Mouse (Mus musculus): ENCODE measurements at regions not wholly inside any gene's neighbourhood (a gene's known extent, or its start where the extent isn't known, plus 50 kb on each side); places are given as distances from the start of the nearest gene placed in this dataset.

DNA sequence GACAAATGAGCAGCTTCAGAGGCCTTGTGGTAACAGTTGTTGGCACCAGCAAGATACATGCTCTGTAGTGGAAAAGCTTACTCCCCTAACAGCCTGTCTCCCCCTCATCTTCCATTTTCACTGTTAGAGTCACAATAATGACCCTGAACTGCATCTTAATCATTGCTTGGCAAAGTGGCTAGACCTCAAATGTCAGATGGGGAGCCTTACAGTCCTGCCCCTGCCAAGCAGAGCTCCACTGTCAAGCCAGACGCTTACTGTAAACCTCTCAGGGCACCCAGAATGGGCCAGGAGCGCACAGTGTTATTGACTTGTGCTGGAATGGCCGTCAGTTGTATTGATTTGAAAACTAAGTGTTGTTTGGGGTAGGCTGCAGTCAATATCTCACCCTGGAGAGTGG is 172.5 kb downstream of the Tex29 start:
- no peak for ATAC-seq
- no peak overlapping the region for H3K27ac ChIP-seq (ENCODE audit: low read length)
- no peaks in the 10 kb centered on the region for H3K4me1 ChIP-seq (ENCODE audit: control insufficient read depth, insufficient read depth, low read length)
- no peaks in the 10 kb centered on the region for H3K36me3 ChIP-seq (ENCODE audit: control insufficient read depth, insufficient read depth, low read length)
- H3K27me3 ChIP-seq (replicated peaks; ENCODE audit: control insufficient read depth, insufficient read depth, low read length): no peaks in the 10 kb centered on the region
- H3K9me3 ChIP-seq (ENCODE audit: control insufficient read depth, low read length): no peaks in the 10 kb centered on the region
- no peak overlapping the region for H3K4me2 ChIP-seq (ENCODE audit: low read depth, low read length)
- no peak overlapping the region for H3K4me3 ChIP-seq (ENCODE audit: low read length)
- 83% methylated on average over 3 of the region's 3 CpGs for WGBS
- H3K9ac ChIP-seq (ENCODE audit: low read depth, low read length): no peak overlapping the region

DNA sequence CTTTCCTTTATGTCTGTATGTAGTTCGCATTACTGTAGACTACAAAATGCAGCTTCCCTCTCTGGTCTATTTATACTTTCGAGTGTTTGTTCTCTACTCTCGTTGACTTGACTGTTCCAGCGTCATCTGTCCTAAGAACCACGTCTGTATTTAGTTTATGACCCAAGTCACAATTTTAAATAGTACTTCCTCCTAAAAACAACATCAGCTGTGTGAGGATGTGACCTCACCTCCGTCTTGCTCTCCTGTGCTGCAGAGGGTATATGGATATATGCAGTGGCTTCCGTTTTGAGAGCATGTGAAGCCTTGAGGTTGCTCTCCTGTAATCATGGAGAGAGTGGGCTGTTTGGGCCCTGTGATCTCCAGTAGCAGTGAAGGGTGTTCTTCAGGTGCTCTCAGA is 177.5 kb downstream of the Tex29 start:
- Histone ChIP-seq H3K4me3 (ENCODE audit: low read length) (no peak overlapping the region), H3K27ac (ENCODE audit: low read length) (no peak overlapping the region), H3K4me1 (ENCODE audit: control insufficient read depth, insufficient read depth, low read length) (no peaks in the 10 kb centered on the region), H3K4me2 (ENCODE audit: low read depth, low read length) (no peak overlapping the region), H3K27me3 (replicated peaks; ENCODE audit: control insufficient read depth, insufficient read depth, low read length) (no peaks in the 10 kb centered on the region; the same call in 1 of the 2 replicates), H3K36me3 (ENCODE audit: control insufficient read depth, insufficient read depth, low read length) (no peaks in the 10 kb centered on the region), H3K9ac (ENCODE audit: low read depth, low read length) (no peak overlapping the region), H3K9me3 (ENCODE audit: control insufficient read depth, low read length) (no peaks in the 10 kb centered on the region)
- 52% methylated on average over 7 of the region's 7 CpGs for WGBS
- no peak for ATAC-seq

DNA sequence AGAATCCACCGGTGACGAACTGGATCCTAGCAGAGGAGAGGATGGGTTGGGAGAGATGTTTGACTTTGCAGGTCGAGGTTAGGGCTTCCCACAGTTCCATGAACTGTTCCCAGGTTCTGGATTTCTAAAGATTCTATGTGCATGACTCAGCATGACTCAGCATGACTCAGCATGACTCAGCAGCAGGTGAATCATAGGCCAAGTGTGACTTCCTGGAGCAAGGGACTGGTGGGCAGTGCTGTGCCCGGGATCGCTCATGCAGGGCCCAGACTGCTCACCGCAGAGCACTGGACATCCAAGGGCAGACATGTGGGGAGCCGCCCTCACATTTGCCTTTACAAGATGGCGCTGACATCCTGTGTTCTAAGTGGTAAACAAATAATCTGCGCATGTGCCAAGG is 179.0 kb downstream of the Tex29 start:
- H3K4me2 ChIP-seq (ENCODE audit: low read depth, low read length): no peak overlapping the region
- no peak for ATAC-seq
- H3K9ac ChIP-seq (ENCODE audit: low read depth, low read length): no peak overlapping the region
- no peaks in the 10 kb centered on the region; the same call in 1 of the 2 replicates for H3K27me3 ChIP-seq (replicated peaks; ENCODE audit: control insufficient read depth, insufficient read depth, low read length)
- no peaks in the 10 kb centered on the region for H3K9me3 ChIP-seq (ENCODE audit: control insufficient read depth, low read length)
- H3K36me3 ChIP-seq (ENCODE audit: control insufficient read depth, insufficient read depth, low read length): no peaks in the 10 kb centered on the region
- 91% methylated on average over 9 of the region's 9 CpGs for WGBS
- no peak overlapping the region for H3K27ac ChIP-seq (ENCODE audit: low read length)
- no peak overlapping the region for H3K4me3 ChIP-seq (ENCODE audit: low read length)
- no peaks in the 10 kb centered on the region for H3K4me1 ChIP-seq (ENCODE audit: control insufficient read depth, insufficient read depth, low read length)

DNA sequence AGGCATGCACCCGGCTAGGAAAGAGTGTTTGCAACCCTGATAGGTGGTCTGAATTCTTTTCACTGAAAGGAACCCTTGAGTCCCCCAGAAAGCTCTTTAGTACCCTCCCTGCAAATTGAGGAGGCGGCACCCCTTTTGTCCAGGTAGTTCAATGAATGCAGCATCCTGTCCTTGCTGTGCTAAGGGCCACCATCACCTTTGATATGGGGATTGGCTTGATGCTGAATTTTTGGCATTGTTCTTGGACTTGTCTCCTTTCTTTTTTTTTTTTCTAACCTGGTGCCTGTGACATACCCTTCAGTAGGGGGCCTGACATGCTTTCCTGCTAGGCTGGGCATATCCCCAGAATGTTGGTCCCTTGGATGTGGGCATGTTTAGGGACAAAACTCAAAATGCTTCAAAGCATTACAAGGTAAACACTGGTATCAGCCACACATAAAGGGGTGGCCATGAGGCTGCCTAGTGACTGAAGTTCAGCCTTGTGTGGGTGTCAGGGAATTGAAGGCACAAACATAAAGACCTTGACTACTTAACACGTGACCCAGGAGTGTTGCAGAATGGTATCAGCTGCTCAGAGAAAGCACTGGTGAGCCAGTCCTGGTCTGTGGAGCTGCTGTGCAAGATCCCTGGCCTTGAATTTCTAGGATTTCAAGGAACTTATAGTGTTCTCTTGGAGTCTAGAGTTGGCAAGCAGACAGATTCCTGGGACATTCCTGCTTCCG is 183.6 kb downstream of the Tex29 start:
- ATAC-seq: no peak
- 75% methylated on average over 4 of the region's 4 CpGs for WGBS
- Histone ChIP-seq H3K36me3 (ENCODE audit: control insufficient read depth, insufficient read depth, low read length) (no peaks in the 10 kb centered on the region), H3K4me2 (ENCODE audit: low read depth, low read length) (no peak overlapping the region), H3K27ac (ENCODE audit: low read length) (no peak overlapping the region), H3K4me1 (ENCODE audit: control insufficient read depth, insufficient read depth, low read length) (no peaks in the 10 kb centered on the region), H3K9me3 (ENCODE audit: control insufficient read depth, low read length) (no peaks in the 10 kb centered on the region), H3K9ac (ENCODE audit: low read depth, low read length) (no peak overlapping the region), H3K27me3 (replicated peaks; ENCODE audit: control insufficient read depth, insufficient read depth, low read length) (no peaks in the 10 kb centered on the region; the same call in 1 of the 2 replicates), H3K4me3 (ENCODE audit: low read length) (no peak overlapping the region)

DNA sequence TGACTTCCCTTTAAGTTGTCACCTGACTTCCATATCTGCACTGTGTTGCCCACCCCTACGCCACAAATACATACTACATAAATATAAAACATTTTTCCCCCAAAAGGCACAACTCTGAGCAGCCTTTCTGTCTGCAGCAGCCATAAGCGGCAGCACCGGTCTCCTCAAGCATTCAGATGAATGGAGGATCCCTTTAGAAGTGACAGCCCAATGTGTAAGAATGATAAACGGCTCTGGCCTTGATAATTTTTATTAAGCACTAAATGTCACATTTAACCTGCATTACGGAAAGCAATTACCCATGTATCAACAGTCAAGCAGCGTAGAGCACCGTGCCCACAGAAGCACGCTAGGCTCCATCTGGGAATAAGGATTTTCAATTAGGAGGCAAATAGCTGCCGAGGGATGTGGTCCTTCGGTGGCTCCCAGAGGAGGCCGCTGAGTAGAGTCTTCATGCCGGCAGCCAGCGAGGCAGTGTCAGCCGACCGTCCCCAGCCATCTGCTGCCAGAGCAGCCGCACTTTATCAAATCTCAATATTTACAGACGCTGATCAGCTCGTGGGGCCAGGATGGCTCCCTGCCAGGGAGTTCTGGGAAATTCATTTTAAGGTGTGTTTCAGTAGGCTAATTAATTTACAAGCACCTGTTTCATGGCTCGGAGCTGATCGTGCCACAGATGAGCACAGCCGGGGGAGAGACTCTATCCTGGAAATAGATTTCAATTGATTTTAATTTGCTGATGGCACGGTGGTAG is 190.3 kb downstream of the Tex29 start:
- peak overlapping the region; percentile 30; the same call in 1 of the 2 replicates for H3K4me2 ChIP-seq (ENCODE audit: low read depth, low read length)
- peak; percentile 48; the same call in 1 of the 2 replicates for ATAC-seq
- WGBS: 33% methylated on average over 22 of the region's 22 CpGs

DNA sequence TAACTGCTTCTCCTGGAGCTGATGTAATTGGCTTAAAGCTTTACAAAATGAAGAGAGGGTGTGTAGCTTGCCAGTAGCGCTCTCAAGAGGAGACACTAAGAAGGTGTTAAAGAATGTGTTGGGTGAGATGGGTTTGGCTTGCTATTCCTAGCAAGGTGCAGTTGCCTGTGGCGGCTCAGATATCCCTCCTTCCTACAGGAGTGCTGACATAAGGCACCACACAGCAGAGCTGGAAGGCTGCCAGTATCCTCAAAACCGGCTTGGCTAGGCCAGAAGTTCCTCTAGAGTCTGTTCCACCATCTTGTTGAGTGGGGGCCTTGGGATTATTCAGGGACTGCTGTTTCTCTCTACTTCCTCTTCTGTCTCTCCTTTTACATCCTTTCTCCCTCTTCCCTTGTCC is 191.5 kb downstream of the Tex29 start:
- Histone ChIP-seq H3K4me2 (ENCODE audit: low read depth, low read length) (no peak overlapping the region), H3K4me1 (ENCODE audit: control insufficient read depth, insufficient read depth, low read length) (peaks cover 9% of the 10 kb centered on the region; the same call in 1 of the 2 replicates), H3K4me3 (ENCODE audit: low read length) (no peak overlapping the region), H3K27ac (ENCODE audit: low read length) (no peak overlapping the region), H3K27me3 (replicated peaks; ENCODE audit: control insufficient read depth, insufficient read depth, low read length) (peaks cover 4% of the 10 kb centered on the region; the same call in 1 of the 2 replicates), H3K9me3 (ENCODE audit: control insufficient read depth, low read length) (no peaks in the 10 kb centered on the region), H3K9ac (ENCODE audit: low read depth, low read length) (no peak overlapping the region), H3K36me3 (ENCODE audit: control insufficient read depth, insufficient read depth, low read length) (no peaks in the 10 kb centered on the region)
- WGBS: 46% methylated on average over 3 of the region's 3 CpGs
- ATAC-seq: 0 out of 2 replicates have a peak, but pooled peaks have one; percentile 26

More for the DNA sequence above, 190.3 kb downstream of the Tex29 start:
- Histone ChIP-seq H3K4me1 (ENCODE audit: control insufficient read depth, insufficient read depth, low read length) (peaks cover 9% of the 10 kb centered on the region; the same call in 1 of the 2 replicates), H3K9me3 (ENCODE audit: control insufficient read depth, low read length) (no peaks in the 10 kb centered on the region), H3K9ac (ENCODE audit: low read depth, low read length) (no peak overlapping the region), H3K27ac (ENCODE audit: low read length) (no peak overlapping the region), H3K4me3 (ENCODE audit: low read length) (no peak overlapping the region), H3K36me3 (ENCODE audit: control insufficient read depth, insufficient read depth, low read length) (no peaks in the 10 kb centered on the region), H3K27me3 (replicated peaks; ENCODE audit: control insufficient read depth, insufficient read depth, low read length) (peaks cover 4% of the 10 kb centered on the region; the same call in 1 of the 2 replicates)

DNA sequence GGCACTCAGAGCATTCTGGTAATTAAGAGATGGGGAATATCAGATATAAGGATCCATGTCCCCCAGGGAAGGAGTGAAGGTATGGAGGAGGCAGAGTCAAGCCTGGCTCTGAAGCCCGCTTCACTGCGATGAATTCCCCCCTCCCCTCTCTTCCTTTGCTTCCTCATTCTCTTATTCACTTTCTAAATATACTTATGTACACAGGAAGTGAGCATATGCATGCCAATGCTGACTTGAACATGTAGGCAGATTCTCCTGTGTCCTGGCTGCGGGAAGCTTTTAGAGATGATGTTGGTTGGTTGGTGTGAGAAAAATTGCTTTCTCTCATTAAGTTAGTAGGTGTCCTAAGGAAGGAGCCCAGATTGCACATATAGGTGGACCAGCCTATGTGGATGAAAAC is 192.1 kb downstream of the Tex29 start:
- no peak overlapping the region for H3K27ac ChIP-seq (ENCODE audit: low read length)
- 65% methylated on average over 3 of the region's 3 CpGs for WGBS
- no peaks in the 10 kb centered on the region for H3K9me3 ChIP-seq (ENCODE audit: control insufficient read depth, low read length)
- no peak overlapping the region for H3K4me2 ChIP-seq (ENCODE audit: low read depth, low read length)
- H3K4me1 ChIP-seq (ENCODE audit: control insufficient read depth, insufficient read depth, low read length): peaks cover 9% of the 10 kb centered on the region; the same call in 1 of the 2 replicates
- peaks cover 4% of the 10 kb centered on the region; the same call in 1 of the 2 replicates for H3K27me3 ChIP-seq (replicated peaks; ENCODE audit: control insufficient read depth, insufficient read depth, low read length)
- no peak overlapping the region for H3K9ac ChIP-seq (ENCODE audit: low read depth, low read length)
- no peak for ATAC-seq
- no peak overlapping the region for H3K4me3 ChIP-seq (ENCODE audit: low read length)
- no peaks in the 10 kb centered on the region for H3K36me3 ChIP-seq (ENCODE audit: control insufficient read depth, insufficient read depth, low read length)

DNA sequence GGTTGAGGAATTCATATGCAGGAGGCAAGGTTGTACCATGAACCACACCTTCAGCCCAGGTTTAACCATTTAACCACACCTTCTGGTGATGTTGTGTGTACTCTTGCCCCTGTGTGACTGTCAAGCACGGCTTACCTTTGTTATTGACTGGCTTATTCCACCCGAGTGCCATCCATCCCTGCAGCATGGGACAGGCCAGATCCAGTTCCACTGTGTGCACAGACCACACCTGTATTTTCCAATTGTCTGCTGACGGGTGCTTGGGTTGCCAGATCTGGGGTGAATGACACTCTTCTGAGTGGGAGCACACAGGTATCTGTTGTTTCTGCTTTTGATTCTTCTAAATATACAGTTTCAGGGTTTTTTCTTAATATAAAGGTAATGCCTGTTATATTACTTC is 196.1 kb downstream of the Tex29 start:
- Histone ChIP-seq H3K9ac (ENCODE audit: low read depth, low read length) (no peak overlapping the region), H3K27ac (ENCODE audit: low read length) (no peak overlapping the region), H3K36me3 (ENCODE audit: control insufficient read depth, insufficient read depth, low read length) (no peaks in the 10 kb centered on the region), H3K4me2 (ENCODE audit: low read depth, low read length) (no peak overlapping the region), H3K9me3 (ENCODE audit: control insufficient read depth, low read length) (no peaks in the 10 kb centered on the region), H3K4me3 (ENCODE audit: low read length) (no peak overlapping the region), H3K4me1 (ENCODE audit: control insufficient read depth, insufficient read depth, low read length) (peaks cover 3% of the 10 kb centered on the region), H3K27me3 (replicated peaks; ENCODE audit: control insufficient read depth, insufficient read depth, low read length) (peaks cover 4% of the 10 kb centered on the region; the same call in 1 of the 2 replicates)
- WGBS: 63% methylated on average over 3 of the region's 3 CpGs
- peak; percentile 53; the same call in 1 of the 2 replicates for ATAC-seq

DNA sequence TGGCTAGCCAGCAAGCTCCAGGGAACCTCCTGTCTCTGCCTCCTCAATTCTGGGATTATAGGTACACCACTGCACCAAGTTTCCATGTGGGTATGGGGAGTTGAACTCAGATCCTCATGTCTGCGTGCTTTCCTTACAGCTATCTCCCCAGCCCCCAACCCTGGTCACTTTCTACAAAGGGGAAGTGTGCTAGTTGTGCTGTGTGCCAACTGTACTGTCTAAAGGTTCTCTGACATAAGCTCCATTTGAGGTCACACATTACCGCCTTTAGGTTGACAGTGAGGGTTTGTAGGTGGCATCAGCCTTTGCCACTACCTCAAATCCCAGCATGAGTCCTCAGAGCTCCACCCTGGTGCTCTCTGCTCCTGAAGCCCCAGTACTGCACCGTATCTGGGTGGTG is 200.7 kb downstream of the Tex29 start:
- Histone ChIP-seq H3K36me3 (ENCODE audit: control insufficient read depth, insufficient read depth, low read length) (no peaks in the 10 kb centered on the region), H3K27me3 (replicated peaks; ENCODE audit: control insufficient read depth, insufficient read depth, low read length) (no peaks in the 10 kb centered on the region), H3K27ac (ENCODE audit: low read length) (no peak overlapping the region), H3K9me3 (ENCODE audit: control insufficient read depth, low read length) (no peaks in the 10 kb centered on the region), H3K9ac (ENCODE audit: low read depth, low read length) (no peak overlapping the region), H3K4me3 (ENCODE audit: low read length) (0 out of 2 replicates have a peak overlapping the region, but pooled peaks have one; percentile 17), H3K4me1 (ENCODE audit: control insufficient read depth, insufficient read depth, low read length) (peaks cover 10% of the 10 kb centered on the region), H3K4me2 (ENCODE audit: low read depth, low read length) (no peak overlapping the region)
- 0 out of 2 replicates have a peak, but pooled peaks have one; percentile 13 for ATAC-seq
- WGBS: 72% methylated on average over 3 of the region's 3 CpGs
